Mouse (Mus musculus) G1E (cell line): ENCODE results near the gene Dock4.

Source experiments
- CTCF ChIP-seq: IDR thresholded peaks from 2 replicates; pipeline ENCODE4 v1.5.1; 2012; ENCODE audit warnings: low read depth, low read length, inconsistent platforms, mixed read lengths
- GATA1 ChIP-seq: IDR thresholded peaks from 2 replicates; pipeline ENCODE4 v1.6.1; 2012; ENCODE audit warnings: borderline replicate concordance, low read length, inconsistent platforms, mixed read lengths
- POLR2AphosphoS5 ChIP-seq: IDR thresholded peaks from 2 replicates; pipeline ENCODE4 v1.6.1; 2012; ENCODE audit warnings: low read depth, low read length, inconsistent platforms; ENCODE audit not compliant: insufficient replicate concordance
- TAL1 ChIP-seq: conservative IDR thresholded peaks from 2 replicates; pipeline ENCODE4 v1.6.1; 2012; ENCODE audit warnings: low read depth, low read length, inconsistent platforms, mixed read lengths

DNA sequence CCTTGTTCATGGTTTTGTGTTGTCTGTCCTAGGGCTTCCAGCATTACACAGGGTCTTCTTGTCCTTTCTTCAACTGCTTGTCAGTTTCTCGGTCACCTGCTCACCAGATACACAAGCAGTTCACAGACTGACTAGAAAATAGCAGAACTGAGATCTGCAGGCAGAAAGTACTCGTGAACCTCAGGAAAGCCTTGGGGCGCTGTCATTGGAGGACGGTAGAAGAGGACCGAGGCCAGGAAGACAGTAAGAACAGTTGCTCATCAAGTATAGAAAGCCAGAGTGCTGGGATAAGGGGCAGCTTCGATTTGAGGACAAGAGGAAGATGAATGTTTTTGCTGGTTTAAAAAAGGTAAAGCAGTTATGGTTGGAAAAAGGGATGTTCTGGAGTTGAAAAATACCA is 92.6 kb downstream of the Dock4 start:
- no peak for TF ChIP-seq CTCF
- TF ChIP-seq GATA1, result no peak
- no peak for TF ChIP-seq POLR2AphosphoS5
- no peak for TF ChIP-seq TAL1
